Mouse (Mus musculus) splenic B cell, adult 2 months (primary cell): ENCODE results near the gene Mdga1.

Experiments
- DNase-seq: peaks from one replicate; pipeline ENCODE4 v3.0.0-alpha.2; 2011; ENCODE audit warnings: low read depth, low spot score
- H3K27me3 ChIP-seq: 2 replicates; pipeline ENCODE4 v1.6.1; 2012; ENCODE audit warnings: mild to moderate bottlenecking, low read length, moderate library complexity, mixed read lengths; ENCODE audit not compliant: control insufficient read depth, poor library complexity, insufficient read depth, severe bottlenecking
- H3K36me3 ChIP-seq: 2 replicates; pipeline ENCODE4 v1.6.1; 2012; ENCODE audit warnings: mild to moderate bottlenecking, low read length, moderate library complexity, mixed read lengths; ENCODE audit not compliant: control insufficient read depth, poor library complexity, insufficient read depth, severe bottlenecking

Gene Mdga1

DNA sequence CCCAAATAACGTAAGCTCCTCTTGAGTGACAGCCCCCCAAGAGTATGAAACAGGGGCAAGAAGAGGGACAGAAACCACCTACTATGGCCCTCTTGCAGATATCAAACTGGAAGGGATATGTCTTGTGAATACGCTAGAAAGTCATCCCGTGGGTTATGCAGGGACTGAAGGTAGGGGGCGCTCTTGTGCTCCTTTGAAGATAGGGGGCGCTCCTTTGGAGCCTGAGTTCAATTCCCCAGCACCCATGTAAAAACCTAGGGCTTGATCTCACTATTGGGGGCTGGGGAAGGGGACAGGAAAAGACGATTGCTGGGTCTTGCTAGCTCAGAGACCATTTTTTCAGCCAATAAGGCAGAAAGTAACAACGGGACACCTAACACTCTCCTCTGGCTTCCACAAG, 105.4 kb downstream of the Mdga1 start:
- no peak for DNase-seq
- Histone ChIP-seq H3K36me3 (no peaks in the 10 kb centered on the region), H3K27me3 (no peaks in the 10 kb centered on the region)

DNA sequence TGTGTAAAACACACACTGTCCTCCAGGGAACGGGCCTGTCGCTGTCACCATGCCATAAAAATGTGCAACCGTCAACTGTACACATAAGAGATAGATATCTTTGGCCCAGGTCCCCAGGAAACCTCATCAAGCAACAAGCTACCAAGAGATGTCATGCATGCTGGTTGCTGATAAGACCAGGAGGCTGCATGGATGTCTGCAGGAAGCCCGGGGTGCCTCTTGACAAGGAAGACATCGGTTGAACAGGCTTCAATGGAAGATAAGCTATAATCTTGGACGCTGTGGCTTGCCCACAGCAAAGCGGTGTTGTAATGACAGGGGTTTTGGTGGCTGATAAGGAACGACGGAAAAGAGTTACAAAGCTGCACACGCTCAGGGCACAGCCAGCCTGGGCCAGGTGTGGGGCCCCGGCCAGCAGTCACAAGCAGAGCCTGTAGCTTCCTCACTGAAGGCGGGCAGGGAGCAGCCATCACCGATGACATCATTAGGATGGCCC, 110.1 kb downstream of the Mdga1 start:
- Histone ChIP-seq H3K27me3 (no peaks in the 10 kb centered on the region), H3K36me3 (no peaks in the 10 kb centered on the region)
- no peak for DNase-seq

DNA sequence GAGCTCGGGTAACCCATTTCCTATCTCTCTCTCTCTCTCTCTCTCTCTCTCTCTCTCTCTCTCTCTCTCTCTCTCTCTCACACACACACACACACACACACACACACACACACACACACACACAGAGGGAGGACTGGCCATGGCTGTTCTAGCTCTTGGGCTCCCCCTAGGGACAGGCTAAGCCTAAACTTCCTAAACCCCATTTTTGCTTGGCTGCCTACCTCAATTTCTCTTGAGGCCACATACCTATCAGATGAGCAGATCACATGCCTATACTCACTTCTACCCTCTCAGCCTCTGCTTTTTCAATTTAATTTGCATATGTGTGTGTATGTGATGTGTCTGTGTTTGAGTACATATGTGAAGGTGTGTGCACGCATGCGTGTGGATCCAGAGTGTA, 111.1 kb downstream of the Mdga1 start:
- DNase-seq, result peak; percentile 63
- no peaks in the 10 kb centered on the region for H3K27me3 ChIP-seq
- no peaks in the 10 kb centered on the region for H3K36me3 ChIP-seq

DNA sequence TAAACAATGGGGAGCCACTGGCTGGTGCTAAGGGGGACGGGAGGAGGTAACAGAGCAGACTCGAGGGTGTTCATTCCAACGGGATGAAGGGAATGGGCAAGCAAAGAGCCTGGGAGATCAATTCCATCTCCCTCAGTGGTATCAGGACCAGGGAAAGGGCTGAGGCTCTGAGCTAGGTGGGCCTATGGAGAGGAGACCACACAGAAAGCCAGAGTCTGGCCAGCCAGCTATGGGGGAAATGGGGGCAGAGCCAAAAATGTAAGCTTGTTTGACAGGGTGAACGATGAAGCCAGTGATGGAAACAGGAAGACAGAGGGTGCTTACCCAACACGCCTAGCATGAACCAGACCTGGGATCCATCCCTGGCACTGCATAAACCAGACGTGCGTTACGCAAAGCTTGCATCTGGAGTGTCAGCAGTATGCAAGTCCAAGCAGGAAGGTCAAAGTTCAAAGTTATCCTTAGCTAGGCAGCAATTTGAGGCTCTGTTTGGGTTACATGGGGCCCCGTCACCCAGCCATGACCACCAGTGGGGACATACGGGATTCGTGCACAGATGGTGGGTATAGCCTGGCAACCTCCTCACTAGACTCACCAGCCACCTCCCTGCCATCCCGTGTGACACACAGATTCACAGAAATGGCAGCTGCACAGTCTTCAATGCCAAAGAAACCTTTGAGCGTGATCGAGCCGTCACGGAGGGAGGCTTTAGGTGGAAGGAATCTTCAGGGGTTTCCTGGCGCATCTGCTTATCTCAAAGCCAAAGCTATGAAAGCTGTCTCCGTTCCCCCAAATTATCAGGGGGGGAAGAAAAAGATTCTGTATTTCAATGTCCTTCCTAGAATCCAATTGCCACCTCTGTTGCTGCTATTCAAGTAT, 113.9 kb downstream of the Mdga1 start:
- Histone ChIP-seq H3K27me3 (no peaks in the 10 kb centered on the region), H3K36me3 (no peaks in the 10 kb centered on the region)
- DNase-seq, result no peak

DNA sequence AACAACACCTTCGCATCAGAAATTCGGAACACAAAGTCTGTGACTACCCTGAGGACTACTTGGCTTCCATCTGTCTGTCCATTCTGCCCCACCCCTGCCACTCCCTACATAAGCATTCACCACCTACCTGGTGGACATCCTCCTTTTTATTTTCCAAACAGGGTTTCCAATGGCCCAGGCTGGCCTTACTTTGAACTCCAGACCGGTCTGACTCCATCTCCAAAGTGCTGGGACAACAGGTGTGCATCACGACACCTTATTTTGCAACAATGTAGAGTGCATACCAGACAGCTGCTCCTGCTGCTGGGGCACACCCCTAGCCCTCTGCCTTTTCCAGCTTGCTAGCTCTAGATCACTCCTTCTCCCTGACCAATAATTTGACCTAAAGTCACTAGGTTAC, 115.1 kb downstream of the Mdga1 start:
- no peaks in the 10 kb centered on the region for H3K27me3 ChIP-seq
- DNase-seq, result no peak
- no peaks in the 10 kb centered on the region for H3K36me3 ChIP-seq

DNA sequence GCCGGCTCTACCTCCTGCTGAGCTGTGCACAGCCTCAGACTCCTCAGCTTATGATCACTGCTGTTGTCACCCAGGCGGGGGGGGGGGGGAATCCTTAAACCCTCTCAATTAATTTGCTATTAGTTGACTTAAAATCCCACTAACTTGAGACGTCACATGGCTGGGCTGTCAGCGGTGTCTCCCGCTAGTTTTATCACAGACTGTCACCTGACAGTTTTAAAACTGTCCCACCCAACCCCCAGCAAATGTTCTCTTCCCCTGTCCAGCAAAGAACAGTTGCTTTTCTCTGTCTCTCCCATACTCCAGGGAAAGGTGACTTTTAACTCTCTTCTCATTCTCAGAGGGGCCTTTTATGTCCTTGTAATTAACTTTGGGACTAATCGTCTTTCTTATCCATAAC, 115.5 kb downstream of the Mdga1 start:
- H3K27me3 ChIP-seq, result no peaks in the 10 kb centered on the region
- no peaks in the 10 kb centered on the region for H3K36me3 ChIP-seq
- DNase-seq, result no peak

DNA sequence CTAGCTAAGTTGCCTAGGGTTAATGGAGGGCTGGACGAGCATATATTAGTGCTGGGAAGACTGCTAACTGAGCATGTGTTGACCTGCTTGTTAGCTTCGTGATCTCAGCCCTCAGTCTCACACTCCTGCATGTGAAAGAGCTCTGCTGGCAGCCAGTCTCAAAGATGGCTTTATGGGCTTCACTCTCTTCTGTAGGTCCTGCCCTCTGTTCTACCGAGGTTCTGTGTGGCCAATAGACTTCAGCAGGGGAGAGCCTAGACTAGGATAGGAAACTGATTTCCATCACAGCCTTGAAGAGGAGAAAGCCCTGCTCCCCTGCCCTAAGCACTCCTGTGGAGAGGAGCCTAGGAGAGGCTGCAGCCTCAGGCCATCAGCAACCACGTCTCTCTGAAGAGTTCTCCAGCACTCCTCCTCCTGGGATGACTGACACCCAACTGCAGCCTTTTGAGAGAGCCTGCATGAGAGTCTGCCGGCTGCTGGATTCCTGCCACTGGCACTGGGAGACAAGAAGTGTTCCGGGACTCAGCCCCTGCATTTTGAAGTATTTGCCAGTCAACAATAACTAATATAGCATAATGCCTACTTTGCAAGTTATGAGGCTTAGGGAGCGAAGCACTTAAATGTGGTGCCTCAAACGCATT, 116.9 kb downstream of the Mdga1 start:
- no peak for DNase-seq
- no peaks in the 10 kb centered on the region for H3K27me3 ChIP-seq
- H3K36me3 ChIP-seq, result no peaks in the 10 kb centered on the region

DNA sequence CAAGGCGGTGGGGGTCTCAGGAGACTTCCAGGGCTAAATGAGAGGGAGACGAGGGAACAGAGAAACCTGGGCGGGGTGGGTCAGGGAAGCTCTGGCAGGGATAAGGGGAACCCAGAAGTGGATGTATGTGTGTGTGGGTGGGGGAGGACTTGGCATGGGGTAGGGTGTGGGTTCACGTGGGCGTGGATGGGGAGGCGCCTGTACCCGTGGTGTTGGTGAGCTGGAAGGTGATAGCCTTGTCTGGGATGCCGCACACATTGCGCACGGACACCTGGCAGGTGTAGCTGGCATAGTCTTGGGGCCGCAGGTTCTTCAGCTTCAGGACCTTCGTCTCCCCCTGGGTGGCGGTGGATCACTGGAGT, 120.5 kb downstream of the Mdga1 start:
- no peak for DNase-seq
- Histone ChIP-seq H3K36me3 (no peaks in the 10 kb centered on the region), H3K27me3 (no peaks in the 10 kb centered on the region)

DNA sequence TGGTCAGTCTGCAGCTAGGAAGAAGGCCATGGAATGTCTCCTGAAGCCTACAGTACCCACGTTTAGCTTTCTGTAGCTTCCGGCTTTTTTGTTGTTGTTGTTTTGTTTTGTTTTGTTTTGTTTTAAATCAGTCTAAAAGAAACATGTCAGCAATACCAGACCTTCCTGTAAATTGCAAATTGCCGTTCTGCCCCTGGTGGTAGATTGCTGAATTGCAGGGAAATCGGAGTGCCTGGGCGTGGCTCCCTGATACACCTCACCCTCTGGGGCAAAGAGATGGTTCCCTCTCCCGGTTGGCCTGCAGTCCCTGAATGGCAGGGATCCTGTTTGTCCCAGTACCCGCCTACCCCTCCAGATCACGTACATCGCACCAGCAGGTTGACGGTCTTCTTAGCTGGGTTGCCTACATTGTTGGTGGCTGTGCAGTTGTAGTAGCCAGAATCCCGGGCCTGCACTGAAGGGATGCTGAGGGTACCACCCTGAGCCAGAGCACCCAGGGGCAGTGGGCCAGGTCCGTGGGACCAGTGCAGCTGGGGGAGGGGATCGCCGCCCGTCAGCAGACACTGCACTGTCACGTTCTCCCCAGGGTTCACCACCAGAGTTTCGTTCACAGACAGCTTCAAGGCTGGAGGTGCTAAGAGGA, 121.0 kb downstream of the Mdga1 start:
- Histone ChIP-seq H3K27me3 (no peaks in the 10 kb centered on the region), H3K36me3 (no peaks in the 10 kb centered on the region)
- DNase-seq, result peak; percentile 82

DNA sequence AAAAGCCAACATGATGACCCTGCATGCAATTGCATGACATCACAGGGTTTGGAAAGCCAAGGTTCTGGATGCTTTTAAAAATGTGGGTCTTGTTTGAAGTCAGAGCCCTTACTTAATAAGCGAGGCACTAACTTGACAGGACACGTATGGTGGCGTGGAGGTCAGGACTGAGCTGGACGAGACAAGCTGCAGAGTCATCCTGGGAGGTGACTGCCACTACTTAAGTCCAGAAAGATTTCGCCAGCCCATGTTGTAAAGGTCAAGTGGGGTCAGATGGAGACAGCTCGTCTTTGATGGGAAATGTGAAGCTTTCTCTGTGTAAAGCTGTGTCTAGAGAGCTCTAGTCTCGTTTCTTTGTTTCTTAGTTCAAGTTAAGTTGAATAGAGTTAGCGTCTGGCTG, 122.6 kb downstream of the Mdga1 start:
- DNase-seq, result no peak
- H3K36me3 ChIP-seq, result no peaks in the 10 kb centered on the region
- no peaks in the 10 kb centered on the region for H3K27me3 ChIP-seq

DNA sequence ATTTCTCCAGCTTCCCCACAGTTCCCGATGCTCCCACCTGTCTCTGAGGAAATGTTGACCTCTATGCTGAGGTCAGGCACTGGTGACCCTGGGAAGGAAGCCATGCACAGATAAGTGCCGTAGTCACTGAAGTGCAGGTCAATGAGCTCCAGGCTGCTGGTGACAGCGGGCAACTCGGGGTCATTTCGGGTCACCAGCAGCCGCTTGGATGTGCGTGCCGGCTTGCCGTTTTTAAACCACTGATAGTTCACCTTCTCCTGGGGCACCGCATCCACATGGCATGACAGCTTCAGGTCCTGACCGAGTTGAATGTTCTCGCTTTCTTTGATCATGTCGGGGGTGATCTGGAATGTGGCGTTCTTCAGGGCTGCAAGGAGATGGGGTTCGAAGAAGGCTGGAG, 123.6 kb downstream of the Mdga1 start:
- no peaks in the 10 kb centered on the region for H3K27me3 ChIP-seq
- no peaks in the 10 kb centered on the region for H3K36me3 ChIP-seq
- no peak for DNase-seq

DNA sequence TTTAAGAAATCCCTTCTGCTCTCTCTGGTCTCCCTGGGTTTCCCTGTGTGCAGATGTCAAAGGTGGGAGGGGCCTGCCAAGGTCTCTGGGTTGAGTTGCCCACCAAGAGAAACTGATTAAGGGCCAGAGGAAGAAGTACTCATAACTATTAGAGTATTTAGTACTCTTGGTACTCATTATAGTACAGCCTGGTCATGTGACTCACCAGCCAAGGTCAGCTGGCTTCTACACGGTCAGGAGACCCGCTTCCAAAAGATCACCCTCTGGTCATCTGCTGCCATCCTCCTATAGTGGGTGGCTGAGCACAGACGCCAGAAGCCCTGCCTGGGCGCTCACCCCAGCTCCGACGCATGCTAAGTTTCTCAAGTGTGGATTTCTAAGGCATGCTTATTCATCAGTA, 124.9 kb downstream of the Mdga1 start:
- H3K36me3 ChIP-seq, result no peaks in the 10 kb centered on the region
- DNase-seq, result no peak
- no peaks in the 10 kb centered on the region for H3K27me3 ChIP-seq

DNA sequence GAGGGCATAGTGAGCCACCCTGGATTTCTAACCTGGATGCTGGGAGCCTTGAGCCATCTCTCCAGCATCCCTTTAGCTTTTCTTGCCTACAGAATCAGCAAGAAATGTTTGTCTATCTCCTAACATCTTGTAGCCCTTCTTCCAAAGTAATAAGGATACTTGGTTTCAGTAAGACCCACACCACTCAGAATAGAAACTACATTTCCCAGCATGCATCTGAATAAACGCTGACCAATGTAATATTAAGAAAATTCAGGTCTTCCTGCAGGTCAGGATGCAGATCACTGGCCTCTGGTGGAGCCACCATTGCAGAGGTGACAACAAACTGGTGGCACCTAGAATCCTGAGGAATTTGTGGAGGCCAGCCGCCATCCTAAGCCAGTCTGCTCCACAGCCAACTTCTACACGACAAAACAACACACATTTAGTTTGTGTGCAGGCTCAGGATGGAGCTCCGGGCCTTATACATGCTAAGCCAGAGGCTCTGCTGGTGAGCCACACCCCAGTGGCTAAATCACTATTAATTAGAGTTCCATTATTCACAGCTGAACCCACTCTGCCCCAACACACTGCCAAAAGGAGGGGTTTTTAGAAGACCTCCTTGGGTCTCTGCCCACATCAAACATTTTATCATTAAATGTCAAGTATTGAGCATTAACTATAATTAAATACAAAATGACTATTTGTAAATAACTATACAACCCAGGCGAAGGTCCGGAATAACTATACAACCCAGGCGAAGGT, 126.3 kb downstream of the Mdga1 start:
- Histone ChIP-seq H3K36me3 (no peaks in the 10 kb centered on the region), H3K27me3 (no peaks in the 10 kb centered on the region)

DNA sequence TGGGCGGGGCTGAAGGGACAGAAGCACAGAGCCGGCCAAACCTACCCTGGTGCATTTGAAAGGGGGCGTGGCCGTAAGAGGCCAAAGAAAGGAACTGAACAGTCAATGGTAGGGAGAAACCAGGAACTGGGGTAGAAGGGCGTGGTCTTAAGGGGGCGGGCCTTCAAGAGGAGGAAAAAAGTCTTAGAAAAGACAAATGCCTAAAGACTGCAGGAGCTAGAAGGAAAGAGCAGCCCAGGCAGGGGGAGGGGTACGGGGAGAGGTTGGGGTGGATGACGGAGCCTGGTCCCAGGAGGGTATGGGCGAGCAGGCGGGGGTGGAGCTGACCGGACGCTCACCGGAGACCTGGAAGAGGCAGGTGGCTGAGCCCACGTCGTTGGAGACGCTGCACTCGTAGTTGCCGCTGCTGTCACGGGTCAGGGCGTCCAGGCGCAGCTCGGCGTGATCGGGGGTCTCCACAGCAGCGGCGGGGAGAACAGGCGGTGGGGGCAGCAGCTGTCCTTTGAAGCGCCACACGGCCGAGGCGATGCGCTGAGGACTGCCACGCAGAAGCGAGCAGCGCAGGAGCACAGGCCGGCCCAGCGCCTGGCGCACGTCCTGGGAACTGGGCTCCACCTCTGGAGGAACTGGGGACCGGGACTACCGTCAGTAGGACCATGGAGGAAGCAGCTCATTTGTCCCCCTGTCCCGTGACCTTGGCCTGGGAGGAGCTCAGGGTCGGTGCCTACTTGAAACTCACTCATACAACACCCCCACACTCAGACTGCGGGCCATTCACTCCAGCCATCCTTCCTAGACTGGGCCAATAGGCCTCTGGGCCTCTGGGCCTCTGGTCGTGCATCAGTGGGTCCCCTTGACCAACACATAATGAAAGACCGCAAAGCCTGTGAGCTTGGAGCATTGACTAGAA, 127.9 kb downstream of the Mdga1 start:
- H3K27me3 ChIP-seq, result no peaks in the 10 kb centered on the region
- peak; percentile 89 for DNase-seq
- no peaks in the 10 kb centered on the region for H3K36me3 ChIP-seq

More for the DNA sequence above, 126.3 kb downstream of the Mdga1 start:
- no peak for DNase-seq
